Mouse (Mus musculus): ENCODE measurements at regions not wholly inside any gene's neighbourhood (a gene's known extent, or its start where the extent isn't known, plus 50 kb on each side); places are given as distances from the start of the nearest gene placed in this dataset.

GRCm38 (mm10) chr15:36848238-36848637, 159.3 kb downstream of the Zfp706 start:
- TF ChIP-seq CTCF (IDR thresholded peaks at IDR 0.05; ENCODE audit: extremely low read depth, insufficient read length, insufficient replicate concordance, low read depth, low read length) (no peak), POLR2A (IDR thresholded peaks at IDR 0.05; ENCODE audit: low read depth, low read length) (no peak)
